Mouse (Mus musculus) intestine, postnatal 0 days (tissue): ENCODE results near the gene Rapgef1. TPM values are rescaled to one million over a fixed set of nuclear protein-coding genes. Genes with fewer than 3 reads are reported as not detected.

Experiments used
- ATAC-seq: fragments of 200-750 bp; cut with Nextera tagmentation; 2 replicates; pipeline ENCODE4 v1.8.0; 2017; ENCODE audit warnings: mild to moderate bottlenecking, moderate TSS enrichment, moderate library complexity
- H3K27ac ChIP-seq: fragments of 300-500 bp; sonication (generic); 2 replicates; pipeline ENCODE4 v1.5.1; 2014; ENCODE audit warnings: mild to moderate bottlenecking, low read depth, low read length, moderate library complexity
- H3K27me3 ChIP-seq: fragments of 300-500 bp; sonication (generic); replicated peaks from 2 replicates; pipeline ENCODE4 v1.6.1; 2014; ENCODE audit warnings: low read length, mixed read lengths; ENCODE audit not compliant: control insufficient read depth, insufficient read depth
- H3K36me3 ChIP-seq: fragments of 300-500 bp; sonication (generic); 2 replicates; pipeline ENCODE4 v1.6.1; 2014; ENCODE audit warnings: mild to moderate bottlenecking, moderate library complexity; ENCODE audit not compliant: control insufficient read depth, insufficient read depth
- H3K4me1 ChIP-seq: fragments of 300-500 bp; sonication (generic); replicated peaks from 2 replicates; pipeline ENCODE4 v1.6.1; 2014; ENCODE audit warnings: antibody characterized with exemption, low read length, mixed read lengths; ENCODE audit not compliant: control insufficient read depth, insufficient read depth
- H3K4me2 ChIP-seq: fragments of 300-500 bp; sonication (generic); replicated peaks from 2 replicates; pipeline ENCODE4 v1.6.1; 2014; ENCODE audit warnings: low read depth, mild to moderate bottlenecking, moderate library complexity
- H3K4me3 ChIP-seq: fragments of 300-500 bp; sonication (generic); 2 replicates; pipeline ENCODE4 v1.5.1; 2014; ENCODE audit warnings: low read depth, low read length
- H3K9ac ChIP-seq: fragments of 300-500 bp; sonication (generic); 2 replicates; pipeline ENCODE4 v1.6.1; 2014; ENCODE audit warnings: mild to moderate bottlenecking, low read depth, low read length
- H3K9me3 ChIP-seq: fragments of 300-500 bp; sonication (generic); 2 replicates; pipeline ENCODE4 v1.6.1; 2016; ENCODE audit warnings: mixed run types; ENCODE audit not compliant: control insufficient read depth
- CTCF ChIP-seq: sonication (generic); IDR thresholded peaks from 2 replicates; pipeline ENCODE4 v1.5.1; 2016; ENCODE audit warnings: low read depth, mild to moderate bottlenecking, control low read depth, antibody characterized with exemption, moderate library complexity
- WGBS: fragments of 180-500 bp; shearing (Covaris S2); extraction: QIAGEN DNeasy Blood & Tissue Kit; methylation state at CpG from one replicate; pipeline ENCODE4 v1.1.7; 2014; 5-methylcytosine and 5-hydroxymethylcytosine counted together
- polyA plus RNA-seq: library from polyadenylated mRNA; unstranded; fragments of >200 nt; fragmentation: Nextera tagmentation; extraction: Ambion mirVana; gene quantifications from 2 replicates; pipeline ENCODE4 v1.2.1, GENCODE M21; 2015

Gene Rapgef1
- polyA plus RNA-seq, 1 experiment from 2014 or later, result 6.1 TPM

DNA sequence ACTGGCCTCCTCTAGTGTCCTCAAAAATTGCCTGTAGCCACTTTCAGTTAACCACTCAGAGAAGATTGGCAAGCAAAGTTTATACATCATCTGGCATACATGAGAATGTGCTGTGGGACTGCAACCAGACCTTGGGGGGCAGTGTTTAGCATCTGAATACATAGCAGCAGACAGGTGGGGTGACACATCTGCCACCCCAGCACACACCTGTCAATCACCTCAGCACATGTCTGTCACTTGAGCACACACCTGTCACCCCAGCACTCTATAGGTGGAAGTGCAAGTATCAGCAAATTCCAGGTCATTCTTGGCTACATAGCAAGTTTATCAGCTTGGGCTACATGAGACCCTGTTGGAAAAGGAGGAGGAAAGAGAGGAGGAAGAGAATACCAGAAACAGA lies 136.2 kb downstream of the Rapgef1 start:
- no peaks in the 10 kb centered on the region for H3K36me3 ChIP-seq
- H3K4me1 ChIP-seq, result no peaks in the 10 kb centered on the region
- H3K4me3 ChIP-seq, result no peak overlapping the region
- H3K27ac ChIP-seq, result no peak overlapping the region
- no peak for TF ChIP-seq CTCF
- no peak for ATAC-seq
- H3K27me3 ChIP-seq, result 0 out of 2 replicates have a peak, but pooled peaks cover 9% of the 10 kb centered on the region
- H3K9me3 ChIP-seq, result no peaks in the 10 kb centered on the region
- no peak overlapping the region for H3K9ac ChIP-seq
- no peak overlapping the region for H3K4me2 ChIP-seq

DNA sequence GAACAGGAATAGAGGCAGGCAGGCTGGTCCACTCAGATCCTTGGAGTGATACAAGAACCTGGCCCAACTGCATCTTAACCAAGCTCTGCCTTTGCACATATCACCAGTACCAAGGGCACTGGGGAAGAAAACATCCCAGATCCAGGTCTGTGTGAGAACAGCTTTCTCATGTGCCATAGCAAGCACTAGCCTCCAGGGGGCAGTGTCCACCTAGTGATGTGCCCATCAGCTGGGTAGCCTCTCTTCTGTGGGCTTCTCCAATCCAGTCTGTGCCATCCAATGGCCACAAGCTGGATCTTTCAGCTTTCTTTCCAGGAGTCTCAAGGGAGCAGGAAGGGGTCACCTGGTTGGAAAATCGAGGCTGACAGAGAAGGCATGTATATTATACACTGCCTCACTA lies 145.3 kb downstream of the Rapgef1 start:
- Histone ChIP-seq H3K36me3 (no peaks in the 10 kb centered on the region), H3K9me3 (no peaks in the 10 kb centered on the region), H3K4me3 (no peak overlapping the region), H3K9ac (no peak overlapping the region), H3K4me2 (no peak overlapping the region), H3K27me3 (no peaks in the 10 kb centered on the region), H3K27ac (no peak overlapping the region), H3K4me1 (0 out of 2 replicates have a peak, but pooled peaks cover 5% of the 10 kb centered on the region)
- WGBS, result 0% methylated on average over 1 of the region's 1 CpGs
- TF ChIP-seq CTCF, result peak; percentile 97
- ATAC-seq, result peak; percentile 58

DNA sequence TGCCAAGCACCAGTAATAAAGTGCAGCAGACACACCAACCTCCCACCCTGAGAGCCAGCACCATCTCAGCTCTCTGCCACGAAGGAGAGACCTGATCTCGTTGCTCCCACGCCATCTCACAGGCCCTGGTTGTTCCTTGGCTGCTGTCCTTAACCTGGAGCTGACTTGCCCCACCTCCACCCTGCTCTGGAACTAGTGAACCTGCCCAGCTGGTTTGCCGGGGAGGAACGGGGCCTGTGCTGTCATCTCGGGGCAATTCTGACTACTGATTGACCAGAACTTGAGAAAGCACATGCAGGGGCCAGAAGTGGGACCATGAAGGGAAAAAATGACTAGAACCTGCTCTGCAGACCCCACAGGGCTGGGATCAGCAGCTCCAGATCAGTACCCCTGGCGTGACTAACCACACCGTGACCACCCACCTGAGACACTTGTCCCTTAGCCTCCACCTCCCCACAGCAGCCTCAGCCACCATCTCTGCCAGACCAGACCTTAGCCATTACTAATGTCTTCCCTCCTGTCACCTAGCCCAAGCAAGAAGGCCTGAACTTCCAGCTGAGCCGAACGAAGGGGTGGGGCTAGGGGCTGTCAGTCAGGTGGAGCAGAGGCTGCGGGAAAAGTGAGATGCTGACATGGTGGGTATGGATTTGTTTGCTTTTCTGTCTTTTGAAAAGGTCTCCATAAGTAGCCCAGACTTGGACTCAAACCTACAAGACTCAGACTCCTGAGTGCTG lies 148.6 kb downstream of the Rapgef1 start:
- Histone ChIP-seq H3K27ac (peak overlapping the region; percentile 79), H3K4me3 (no peak overlapping the region), H3K4me1 (0 out of 2 replicates have a peak, but pooled peaks cover 5% of the 10 kb centered on the region), H3K36me3 (no peaks in the 10 kb centered on the region), H3K9me3 (no peaks in the 10 kb centered on the region), H3K9ac (no peak overlapping the region), H3K27me3 (no peaks in the 10 kb centered on the region), H3K4me2 (no peak overlapping the region)
- ATAC-seq, result peak; percentile 41
- 31% methylated on average over 11 of the region's 11 CpGs for WGBS
- no peak for TF ChIP-seq CTCF

DNA sequence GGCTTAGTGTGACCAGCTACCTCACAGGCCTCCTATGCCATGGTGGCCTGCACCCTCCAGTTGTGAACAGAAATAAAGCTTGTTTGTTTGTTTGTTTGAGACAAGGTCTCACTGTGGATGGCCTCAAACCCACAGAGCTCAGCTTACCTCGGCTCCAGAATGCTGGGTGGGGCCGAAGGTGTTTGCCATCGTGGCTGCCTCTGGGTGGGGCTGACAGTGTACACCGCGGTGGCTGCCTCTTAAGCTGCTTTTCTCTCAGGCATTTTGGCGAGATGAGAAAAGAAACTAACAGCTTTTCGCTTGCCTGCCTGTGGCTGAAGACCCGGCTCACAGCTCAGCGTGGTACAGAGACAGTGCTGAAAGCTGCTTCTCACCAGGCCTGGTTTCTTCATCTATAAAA lies 149.4 kb downstream of the Rapgef1 start:
- no peak for TF ChIP-seq CTCF
- Histone ChIP-seq H3K4me3 (no peak overlapping the region), H3K27me3 (no peaks in the 10 kb centered on the region), H3K36me3 (no peaks in the 10 kb centered on the region), H3K4me1 (0 out of 2 replicates have a peak, but pooled peaks cover 8% of the 10 kb centered on the region), H3K9ac (no peak overlapping the region), H3K27ac (peak overlapping the region; percentile 79; the same call in 1 of the 2 replicates), H3K9me3 (no peaks in the 10 kb centered on the region), H3K4me2 (no peak overlapping the region)
- WGBS, result 31% methylated on average over 9 of the region's 9 CpGs
- no peak for ATAC-seq

- Histone ChIP-seq H3K27me3 (no peaks in the 10 kb centered on the region), H3K4me3 (no peak overlapping the region), H3K27ac (no peak overlapping the region), H3K4me1 (0 out of 2 replicates have a peak, but pooled peaks cover 9% of the 10 kb centered on the region), H3K4me2 (no peak overlapping the region), H3K9ac (no peak overlapping the region), H3K36me3 (no peaks in the 10 kb centered on the region), H3K9me3 (no peaks in the 10 kb centered on the region)
- ATAC-seq, result no peak
- TF ChIP-seq CTCF, result peak; percentile 59
These were observed 150.6 kb downstream of the Rapgef1 start for GRCm38 (mm10) chr2:29770162-29770561.

DNA sequence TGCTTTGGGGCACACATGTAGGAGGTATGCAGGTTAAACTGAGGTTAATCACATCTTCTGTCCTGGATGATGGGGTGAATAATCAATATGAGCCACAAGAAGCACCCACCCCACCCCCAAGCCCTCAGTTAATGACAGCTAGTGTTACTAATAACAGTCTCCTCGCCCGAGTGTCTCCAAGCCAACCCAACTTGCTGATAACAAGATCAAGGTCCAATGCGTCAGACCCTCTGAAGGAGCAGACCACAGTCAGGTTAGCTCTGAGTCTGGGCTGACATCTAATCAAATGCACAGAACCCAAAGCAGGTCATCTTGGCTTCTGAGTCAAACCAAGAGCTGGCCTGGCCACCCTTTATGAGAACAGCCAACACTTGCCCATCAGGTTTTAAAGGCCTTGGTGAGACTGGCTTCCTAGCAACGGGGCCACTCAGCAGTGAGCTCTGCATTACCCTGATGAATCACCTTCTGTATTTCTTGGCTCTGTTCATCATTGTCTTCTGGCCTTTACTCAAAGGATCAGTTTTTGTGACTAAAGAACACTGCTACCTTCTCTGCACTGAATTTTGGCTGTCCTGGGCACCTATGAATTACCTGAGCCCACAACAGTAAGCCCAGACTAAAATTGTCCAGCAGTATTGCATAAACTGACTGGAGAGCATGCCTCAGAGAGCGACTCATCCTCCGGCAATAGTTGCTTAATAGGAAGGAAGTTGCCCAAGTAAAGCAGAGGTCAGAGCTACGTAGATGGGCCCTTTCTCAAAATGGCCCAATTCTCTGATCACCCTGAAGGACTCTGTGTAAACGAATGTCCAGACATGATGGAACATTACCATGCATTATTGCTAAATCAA lies 152.3 kb downstream of the Rapgef1 start:
- no peak overlapping the region for H3K4me3 ChIP-seq
- peaks cover 3% of the 10 kb centered on the region; the same call in 1 of the 2 replicates for H3K36me3 ChIP-seq
- ATAC-seq, result peak; percentile 42
- peak overlapping the region; percentile 89 for H3K27ac ChIP-seq
- no peak overlapping the region for H3K9ac ChIP-seq
- no peaks in the 10 kb centered on the region for H3K9me3 ChIP-seq
- H3K4me2 ChIP-seq, result no peak overlapping the region
- H3K27me3 ChIP-seq, result no peaks in the 10 kb centered on the region
- no peak for TF ChIP-seq CTCF
- 0 out of 2 replicates have a peak, but pooled peaks cover 12% of the 10 kb centered on the region for H3K4me1 ChIP-seq
- 30% methylated on average over 8 of the region's 8 CpGs for WGBS
